11 mouse cellular contexts compared by ENCODE assay signal in the genomic region with DNA sequence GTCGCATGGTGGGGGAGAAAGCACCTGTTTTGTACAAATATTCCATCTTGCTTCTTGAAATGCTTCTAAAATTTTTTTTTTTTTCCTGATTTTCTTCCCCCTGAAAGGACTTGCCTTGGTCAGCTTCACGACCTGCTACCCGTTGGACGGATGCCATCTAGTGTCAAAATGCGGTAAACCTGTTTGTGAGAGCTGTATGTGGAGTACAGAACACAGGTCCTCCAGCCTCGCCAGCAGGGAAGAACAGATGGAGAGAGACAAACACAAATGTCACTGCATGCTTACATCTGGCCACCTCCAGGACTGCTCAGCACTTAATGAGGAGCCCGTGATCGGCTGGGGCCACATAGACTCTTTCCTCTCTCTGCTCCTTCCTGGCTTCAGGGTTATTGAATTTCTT. TPM values are rescaled to one million over a fixed set of nuclear protein-coding genes. Genes with fewer than 3 reads are reported as not detected.
DNase-seq lines count a peak whose midpoint lies in the region; TF ChIP-seq lines count a peak whose summit lies in the region.
"Had no signal": no experiment of that assay in that cellular context is flagged by ENCODE, and none has a peak within 500 bp of the region (broad histone marks: within the 10 kb centered on the region; RNA-seq: fewer than 3 reads in every experiment).

No protein-coding gene starts in this region.

- no peak overlapping the region for H3K27ac ChIP-seq in embryonic fibroblast, embryonic 13.5 days (ENCODE audit: insufficient read depth, low read length)
- no peak overlapping the region for H3K27ac ChIP-seq in layer of hippocampus, adult 2 months
- H3K27ac ChIP-seq: limb, embryonic 15.5 days had no signal

- H3K4me1 ChIP-seq in embryonic fibroblast, embryonic 13.5 days (ENCODE audit: control insufficient read depth, insufficient read depth, low read length) = no peaks in the 10 kb centered on the region
- H3K4me1 ChIP-seq: limb, embryonic 15.5 days had no signal

- no peak overlapping the region for H3K4me3 ChIP-seq in embryonic fibroblast, embryonic 13.5 days (ENCODE audit: insufficient read depth, low read length)
- H3K4me3 ChIP-seq in layer of hippocampus, adult 2 months = no peak overlapping the region
- H3K4me3 ChIP-seq: limb, embryonic 15.5 days had no signal

- TF ChIP-seq POLR2A in embryonic fibroblast, embryonic 13.5 days (IDR thresholded peaks at IDR 0.05; ENCODE audit: low read depth, low read length) = no peak

- TF ChIP-seq CTCF in embryonic fibroblast, embryonic 13.5 days (IDR thresholded peaks at IDR 0.05; ENCODE audit: borderline replicate concordance, insufficient read depth, low read length) = peak; percentile 14; the same call in 1 of the 2 replicates
- TF ChIP-seq CTCF in layer of hippocampus, adult 2 months (conservative IDR thresholded peaks at IDR 0.05) = peak; percentile 59

- DNase-seq in heart, adult 18-20 months = peak; percentile 7 to 25
- no peak for DNase-seq in heart, adult 9 months (ENCODE audit: low spot score in 2 of 2)
- DNase-seq in urinary bladder, postnatal 25 days (ENCODE audit: low spot score) = peak; percentile 28
- DNase-seq in urinary bladder, postnatal 4 days (ENCODE audit: low spot score in 2 of 2) = no peak
- DNase-seq in layer of hippocampus, adult 2 months (ENCODE audit: low spot score in 2 of 2) = peak; percentile 61 to 69
- DNase-seq in mesoderm, embryonic 11.5 days (ENCODE audit: low read depth, low spot score) = peak; percentile 71
- no peak for DNase-seq in c-Kit-positive CD71-positive TER-119-positive erythroid progenitor cells, embryonic 14.5 days (ENCODE audit: low spot score)

RNA-seq across cellular contexts. Expression of a gene that starts 1.6 kb away (rescaled TPM):
- not detected for total RNA-seq in heart, adult 18-20 months (2021)
- not detected in 2 replicates for polyA plus RNA-seq in embryonic fibroblast, embryonic 13.5 days (2011; ENCODE audit: insufficient read length, low read depth, missing spikeins)
- 1 to 10 TPM; 1.7 to 2.7 TPM for total RNA-seq in layer of hippocampus, adult 2 months (2021)
- polyA plus RNA-seq: G1E had no signal

RNA-seq across cellular contexts. Expression of a gene that starts 1.8 kb away (rescaled TPM):
- total RNA-seq in heart, adult 18-20 months (2021) = not detected
- polyA plus RNA-seq in embryonic fibroblast, embryonic 13.5 days (2011; ENCODE audit: insufficient read length, low read depth, missing spikeins) = not detected in 2 replicates
- total RNA-seq in layer of hippocampus, adult 2 months (2021) = not detected
- total RNA-seq: G1E had no signal
- polyA plus RNA-seq: G1E; limb, embryonic 15.5 days; testis, adult 2 months had no signal

RNA-seq across cellular contexts. Expression of a gene that starts 25.4 kb away (rescaled TPM):
- total RNA-seq in heart, adult 18-20 months (2021) = 100 to 1,000 TPM; 210 to 223 TPM
- not detected in 2 replicates for polyA plus RNA-seq in embryonic fibroblast, embryonic 13.5 days (2011; ENCODE audit: insufficient read length, low read depth, missing spikeins)
- not detected for total RNA-seq in layer of hippocampus, adult 2 months (2021)
- total RNA-seq: G1E had no signal
- polyA plus RNA-seq: G1E; testis, adult 2 months had no signal

Comparison
In these comparisons a context has a peak if more than half of its experiments do, and no peak if none do; other contexts are left out.
1. DNase-seq: peak in heart, adult 18-20 months (2 of 2), urinary bladder, postnatal 25 days (single experiment), layer of hippocampus, adult 2 months (2 of 2) and mesoderm, embryonic 11.5 days (single experiment); none in heart, adult 9 months (0 of 2), urinary bladder, postnatal 4 days (0 of 2) and c-Kit-positive CD71-positive TER-119-positive erythroid progenitor cells, embryonic 14.5 days (single experiment).
2. RNA of a gene that starts 25.4 kb away (total RNA-seq): 210 to 223 TPM in heart, adult 18-20 months; not detected in layer of hippocampus, adult 2 months; every median in the first group is over 100 times any median in the second.